Mouse (Mus musculus) cerebellum, adult 2 months (tissue): ENCODE results near the gene Uvrag.

Source experiments
- CTCF ChIP-seq: fragments of 200-500 bp; IDR thresholded peaks from 2 replicates; pipeline ENCODE4 v1.5.1; 2011; ENCODE audit warnings: low read depth, mild to moderate bottlenecking, control low read depth, low read length, moderate library complexity, borderline replicate concordance; ENCODE audit not compliant: insufficient read depth
- POLR2A ChIP-seq: fragments of 200-500 bp; IDR thresholded peaks from 2 replicates; pipeline ENCODE4 v1.6.1; 2011; ENCODE audit warnings: low read length, control low read depth, borderline replicate concordance; ENCODE audit not compliant: insufficient read depth

GRCm38 (mm10) chr7:98959246-98959645, 181.7 kb downstream of the Uvrag start:
- TF ChIP-seq CTCF (no peak), POLR2A (no peak)
